Mouse (Mus musculus) R1 (cell line): ENCODE measurements around the gene Lgals4.

Source experiments
- DNase-seq: peaks from one replicate; pipeline ENCODE4 v3.0.0-alpha.2; 2018; ENCODE audit warnings: low read depth, low spot score

Lgals4 gene

GRCm38 (mm10) chr7:28822556-28822955 lies 11.1 kb upstream of the Lgals4 start:
- DNase-seq: peak; percentile 40

GRCm38 (mm10) chr7:28822993-28823903 lies 10.4 kb upstream of the Lgals4 start:
- DNase-seq: peak; percentile 69

GRCm38 (mm10) chr7:28823932-28824331 lies 9.7 kb upstream of the Lgals4 start:
- peak; percentile 10 for DNase-seq

GRCm38 (mm10) chr7:28824941-28825685 lies 8.5 kb upstream of the Lgals4 start, which contains the start of gene Ech1:
Gene Ech1, plus strand, starts transcription at chr7:28825217.
- peak; percentile 96 for DNase-seq

- DNase-seq: peak; percentile 64
These were observed 7.8 kb upstream of the Lgals4 start for GRCm38 (mm10) chr7:28825686-28826401.

GRCm38 (mm10) chr7:28826402-28826772 lies 7.3 kb upstream of the Lgals4 start:
- DNase-seq: no peak

GRCm38 (mm10) chr7:28827338-28827737 lies 6.3 kb upstream of the Lgals4 start:
- DNase-seq: peak; percentile 46

GRCm38 (mm10) chr7:28829821-28830220 lies 3.8 kb upstream of the Lgals4 start:
- no peak for DNase-seq

GRCm38 (mm10) chr7:28830981-28831380 lies 2.7 kb upstream of the Lgals4 start:
- no peak for DNase-seq

GRCm38 (mm10) chr7:28831411-28832125 lies 2.1 kb upstream of the Lgals4 start:
- DNase-seq: peak; percentile 67

- no peak for DNase-seq
These were observed 1.5 kb upstream of the Lgals4 start for GRCm38 (mm10) chr7:28832137-28832536.

GRCm38 (mm10) chr7:28836936-28837335 lies 3.3 kb downstream of the Lgals4 start:
- DNase-seq: peak; percentile 12

- DNase-seq: no peak
These were observed 4.7 kb downstream of the Lgals4 start for GRCm38 (mm10) chr7:28838331-28838730.

- DNase-seq: no peak
These were observed 13.6 kb downstream of the Lgals4 start for GRCm38 (mm10) chr7:28847273-28847672.

GRCm38 (mm10) chr7:28849700-28850236 lies 16.1 kb downstream of the Lgals4 start:
- DNase-seq: no peak

- no peak for DNase-seq
These were observed 17.0 kb downstream of the Lgals4 start for GRCm38 (mm10) chr7:28850642-28851041.

- no peak for DNase-seq
These were observed 26.3 kb downstream of the Lgals4 start for GRCm38 (mm10) chr7:28859953-28860352.

GRCm38 (mm10) chr7:28860898-28861297 lies 27.2 kb downstream of the Lgals4 start:
- DNase-seq: peak; percentile 86

GRCm38 (mm10) chr7:28862817-28863499 lies 29.3 kb downstream of the Lgals4 start:
- peak; percentile 61 for DNase-seq

GRCm38 (mm10) chr7:28863540-28863939 lies 29.9 kb downstream of the Lgals4 start, which contains the start of gene Lgals7:
Gene Lgals7, plus strand, starts transcription at chr7:28863853.
- no peak for DNase-seq
